Mouse (Mus musculus): ENCODE data around the gene Mc3r.

Mc3r gene

DNA sequence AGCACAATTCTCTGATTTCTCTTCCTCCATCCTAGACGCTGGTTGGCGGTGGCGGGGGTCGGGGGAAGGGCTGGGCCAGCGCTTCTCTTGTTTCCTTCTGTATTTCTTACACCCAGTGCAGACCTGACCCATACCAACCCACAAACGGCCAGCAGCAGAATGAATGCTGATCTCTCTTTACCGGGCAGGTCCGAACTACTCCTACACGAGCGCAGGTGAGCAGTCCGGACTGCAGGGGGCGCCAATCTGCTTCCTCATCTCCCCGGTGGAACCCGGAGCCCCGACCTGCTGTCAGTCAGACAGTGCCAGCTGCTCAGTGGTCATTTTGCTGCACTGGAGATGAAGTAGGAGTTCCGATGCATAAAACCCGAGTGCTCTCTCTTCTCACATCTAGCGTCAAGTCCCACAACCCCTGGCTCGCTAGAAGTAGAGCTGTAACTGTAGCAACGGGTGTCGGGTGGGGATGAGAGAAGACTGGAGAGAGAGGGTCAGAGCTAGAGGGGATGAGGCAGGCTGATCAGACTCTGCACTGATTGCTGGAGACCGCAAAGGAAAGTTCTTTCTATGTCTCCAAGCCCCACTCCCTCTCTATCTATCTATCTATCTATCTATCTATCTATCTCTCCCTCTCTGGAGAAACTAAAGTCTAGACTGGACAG lies at the start of gene Mc3r:
Gene Mc3r (plus strand): TSS at position 387 of the 659 bp plus-strand sequence.
- DNase-seq: peak; percentile 8

DNA sequence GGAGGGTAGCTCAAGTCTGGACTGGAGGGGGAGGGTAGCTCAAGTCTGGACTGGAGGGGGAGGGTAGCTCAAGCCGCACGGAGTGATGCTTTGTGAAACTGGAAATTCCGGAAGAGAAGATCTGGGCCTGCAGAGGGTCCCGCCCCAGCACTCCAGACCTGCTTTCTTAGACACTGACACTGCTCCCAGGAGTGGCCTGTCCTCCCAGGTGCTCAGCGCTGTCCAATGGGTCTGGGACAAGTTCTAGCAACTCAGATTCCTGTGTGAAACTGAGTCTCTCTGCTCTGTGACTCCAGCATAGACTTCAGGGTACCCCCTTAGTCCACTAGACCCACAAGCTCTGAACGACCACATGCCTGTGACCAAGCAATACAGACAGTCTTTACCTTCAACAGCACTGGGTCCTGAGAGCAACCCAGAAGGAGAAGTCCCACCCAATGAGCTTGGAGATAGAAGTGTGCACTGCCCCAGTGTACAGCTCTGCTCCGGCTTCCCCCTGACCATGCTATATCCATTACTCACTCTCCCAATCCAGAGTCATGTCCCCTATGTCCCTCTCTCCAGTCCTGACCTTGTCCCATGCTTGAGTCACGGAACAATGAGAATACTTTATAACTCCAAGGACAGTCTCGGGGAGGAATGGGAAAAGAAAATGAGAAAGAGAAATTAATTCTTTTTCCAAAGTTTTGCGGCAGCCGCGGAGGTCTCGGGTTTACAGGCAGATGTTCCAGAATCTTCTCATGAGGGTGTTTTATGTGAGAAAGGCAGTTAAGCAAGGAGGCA lies 46.1 kb upstream of the Mc3r start:
- DNase-seq: no peak

DNA sequence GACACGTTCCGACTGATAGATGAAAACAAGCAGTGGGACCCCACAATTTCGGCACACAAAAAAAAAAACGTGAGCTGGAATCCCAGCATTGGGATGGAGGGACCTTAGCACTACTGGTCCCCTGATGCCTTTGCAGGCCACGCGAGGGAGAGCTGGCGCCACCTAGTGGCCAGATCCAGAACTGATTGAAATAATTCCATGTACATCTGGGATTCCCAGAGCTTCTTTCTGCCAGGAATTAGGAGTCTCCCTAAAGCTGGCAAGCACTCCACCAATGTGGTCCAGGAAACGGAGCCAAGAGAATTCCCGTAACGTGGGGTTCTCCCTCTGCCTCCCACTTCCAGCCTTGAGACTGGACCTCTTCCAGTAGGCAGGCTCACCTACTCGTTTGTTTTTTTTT lies 41.3 kb upstream of the Mc3r start:
- DNase-seq: peak; percentile 36

DNA sequence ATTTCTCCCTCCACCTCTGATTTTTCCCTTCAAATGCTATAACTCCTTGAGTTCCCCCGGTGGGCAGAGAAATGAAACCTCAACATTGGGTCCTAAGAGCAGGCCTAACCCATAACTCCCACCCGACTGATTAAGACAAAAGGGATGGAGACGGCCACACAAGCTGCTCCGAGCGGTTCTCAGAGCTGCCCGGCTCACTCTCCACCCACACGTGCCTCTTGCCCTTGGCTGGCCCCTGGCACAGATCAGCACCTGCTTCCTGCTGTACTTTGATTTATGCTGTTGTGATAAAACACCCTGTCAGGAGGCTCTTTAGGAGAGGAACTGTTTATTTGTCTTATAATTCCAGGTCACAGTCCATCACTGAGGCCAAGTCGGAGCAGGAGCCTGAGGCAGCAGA lies 34.8 kb upstream of the Mc3r start:
- DNase-seq: no peak

DNA sequence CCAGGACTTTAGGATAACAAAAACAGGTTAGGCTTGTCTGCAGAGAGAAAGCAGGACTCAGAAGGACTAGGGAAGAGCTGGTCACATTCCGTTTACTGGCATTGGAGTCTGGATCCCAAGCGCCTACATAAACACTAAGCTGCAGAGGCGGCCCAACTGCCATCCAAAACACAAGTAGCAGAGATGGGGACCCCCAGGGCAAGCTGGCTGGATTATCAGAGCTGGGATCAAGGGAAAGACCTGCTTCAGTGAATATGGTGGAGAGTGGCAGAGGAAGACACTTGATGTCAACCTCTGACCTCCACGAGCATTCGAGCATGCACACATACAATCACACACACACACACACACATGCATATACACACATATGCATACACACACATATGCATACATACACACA lies 34.0 kb upstream of the Mc3r start:
- DNase-seq: no peak

DNA sequence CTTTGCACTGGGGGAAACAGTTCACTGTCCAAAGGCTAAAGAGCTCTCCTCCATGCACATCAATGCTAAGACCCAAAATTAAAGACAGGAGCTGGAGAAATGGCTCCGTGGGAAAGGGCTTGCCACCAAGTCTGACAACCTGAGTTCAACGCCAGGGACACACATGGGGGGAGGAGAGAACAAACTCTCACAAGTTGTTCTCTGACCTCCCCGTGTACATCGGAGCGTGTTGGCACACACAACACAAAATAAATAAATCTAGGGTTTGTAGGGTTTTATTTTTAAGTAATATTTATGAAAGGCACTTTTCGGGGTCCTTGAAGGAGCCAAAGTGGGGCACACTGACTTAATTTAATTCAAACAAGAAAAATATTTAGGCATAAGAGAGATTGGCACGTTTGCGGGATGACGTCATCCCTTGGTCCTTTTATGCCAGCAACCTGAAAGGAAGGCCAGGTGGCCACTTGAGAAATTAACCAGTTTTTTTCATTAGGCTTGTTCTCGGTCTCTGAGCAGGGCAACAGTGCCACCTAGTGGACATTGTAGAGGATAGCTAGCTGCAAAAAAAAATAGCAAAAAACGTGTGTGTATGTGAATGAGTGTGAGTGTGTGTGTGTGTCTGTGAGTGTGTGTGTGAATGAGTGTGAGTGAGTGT lies 32.7 kb upstream of the Mc3r start:
- no peak for DNase-seq

DNA sequence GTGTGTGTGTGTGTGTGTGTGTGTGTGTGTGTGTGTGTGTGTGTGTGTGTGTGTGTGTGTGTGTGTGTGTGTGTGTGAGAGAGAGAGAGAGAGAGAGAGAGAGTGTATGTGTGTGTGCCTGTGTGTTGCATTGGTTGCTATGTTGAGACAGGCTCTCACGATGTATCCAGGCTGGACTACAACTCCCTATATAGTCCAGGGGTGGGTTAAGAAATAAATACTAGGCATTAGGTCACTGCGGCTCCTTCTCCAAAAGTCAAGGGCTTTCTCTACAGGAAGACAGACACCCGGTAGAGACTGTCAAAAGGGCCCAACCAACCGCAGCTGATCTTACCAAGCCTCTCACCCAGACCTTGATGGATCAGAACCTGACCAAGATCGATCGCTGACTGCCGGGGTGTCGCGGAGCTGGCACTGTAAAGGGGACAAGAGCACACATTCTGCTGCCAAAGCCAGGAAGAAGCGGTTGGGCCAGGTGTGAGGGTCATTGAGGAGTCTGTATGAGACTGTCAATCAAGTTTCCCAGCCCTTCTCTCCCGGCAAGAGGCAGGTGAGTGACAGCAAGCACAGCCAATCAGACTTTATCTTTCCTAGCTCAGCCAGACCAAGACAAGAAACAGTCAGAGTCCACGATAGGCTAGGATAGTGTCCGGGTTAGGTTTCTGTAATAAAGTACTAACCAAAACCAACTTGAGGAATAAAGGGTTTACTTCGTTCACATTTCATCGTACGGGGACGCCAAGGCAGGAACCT lies 32.0 kb upstream of the Mc3r start:
- DNase-seq: no peak

DNA sequence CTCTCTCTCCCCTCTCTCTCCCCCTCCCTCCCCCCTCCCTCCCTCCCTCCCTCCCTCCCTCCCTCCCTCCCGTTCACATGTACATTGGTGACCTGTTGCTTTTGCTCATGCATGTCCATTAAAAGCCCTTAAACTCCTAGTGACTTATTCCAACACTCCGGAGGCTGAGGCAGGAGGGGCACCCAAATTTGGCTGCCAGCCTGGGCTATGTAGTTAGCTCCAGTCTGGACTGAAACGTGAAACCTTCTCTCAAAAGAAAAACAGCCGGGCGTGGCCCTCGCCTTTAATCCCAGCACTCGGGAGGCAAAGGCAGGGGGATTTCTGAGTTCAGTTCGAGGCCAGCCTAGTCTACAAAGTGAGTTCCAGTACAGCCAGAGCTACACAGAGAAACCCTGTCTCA lies 30.4 kb upstream of the Mc3r start:
- DNase-seq: no peak

DNA sequence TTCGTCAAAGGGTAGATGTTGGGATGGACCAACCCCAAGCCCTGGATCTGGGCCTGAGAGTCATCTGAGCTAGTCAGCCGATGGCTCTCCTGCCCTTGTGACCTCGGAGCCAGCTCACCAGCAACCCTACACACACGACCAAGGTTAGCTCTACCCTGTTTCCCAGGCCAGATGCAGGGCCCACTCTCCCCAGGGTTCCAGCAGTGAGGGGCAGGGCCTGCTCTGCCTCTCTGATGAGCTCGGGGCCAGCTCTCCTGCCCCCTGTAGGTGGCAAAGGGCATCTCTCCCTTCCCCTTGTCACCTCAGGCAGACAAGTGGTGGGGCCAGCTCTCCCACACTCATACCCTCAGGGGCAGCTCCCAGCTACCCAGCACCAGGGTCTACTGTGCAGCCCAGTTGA lies 29.1 kb upstream of the Mc3r start:
- no peak for DNase-seq

DNA sequence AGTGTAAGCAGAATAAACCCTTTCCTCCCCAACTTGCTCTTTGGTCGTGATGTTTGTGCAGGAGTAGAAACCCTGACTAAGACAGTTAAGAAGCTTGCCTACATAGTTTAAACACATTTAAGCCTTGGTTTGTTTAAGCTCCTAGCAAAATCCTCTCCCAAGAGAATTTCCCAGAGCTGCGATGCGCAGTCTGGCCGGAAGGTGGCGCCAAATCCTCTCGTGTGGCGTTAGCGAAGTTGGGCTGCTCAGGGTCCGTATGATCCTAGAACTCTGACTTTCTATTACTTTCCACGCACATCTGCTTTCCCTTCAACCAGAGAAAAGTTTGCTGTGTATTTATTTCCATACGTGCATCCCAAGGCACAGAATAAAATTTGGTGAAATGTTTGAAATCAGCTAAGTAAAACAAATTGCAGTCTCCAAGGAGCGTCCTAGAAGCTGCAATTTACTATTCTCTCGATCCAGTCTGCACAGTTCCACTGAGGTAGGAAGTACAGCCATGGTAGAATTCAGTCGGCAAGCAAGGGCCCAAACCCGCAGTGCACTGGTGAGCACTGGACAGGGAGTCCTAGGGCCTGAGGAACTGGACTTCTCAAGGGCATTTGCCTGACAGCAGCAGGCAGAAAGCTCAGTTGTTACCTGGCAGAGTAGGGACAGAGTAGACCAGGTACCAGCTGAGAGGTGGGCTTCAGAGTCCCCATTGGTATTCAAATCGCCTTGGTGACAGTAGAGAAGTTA lies 26.5 kb upstream of the Mc3r start:
- no peak for DNase-seq

DNA sequence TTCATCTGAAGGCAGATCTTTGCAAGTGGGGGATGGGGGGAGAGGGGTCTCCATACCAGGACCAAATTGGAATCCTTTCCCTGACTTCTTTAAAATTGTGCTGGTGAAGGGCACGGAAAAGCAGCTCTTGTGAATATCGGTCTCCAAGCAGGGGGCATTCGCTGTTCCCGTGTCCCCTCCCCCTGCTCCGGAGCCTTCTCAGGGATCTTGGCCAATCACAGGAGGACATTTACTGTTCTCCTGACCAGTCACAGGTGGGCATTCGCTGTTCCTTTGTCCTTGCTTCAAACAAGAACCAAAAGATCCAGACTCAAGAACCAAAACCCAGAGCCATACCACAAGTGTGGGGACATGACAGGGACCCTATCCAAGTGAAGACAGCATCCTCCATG lies 25.9 kb upstream of the Mc3r start:
- no peak for DNase-seq

DNA sequence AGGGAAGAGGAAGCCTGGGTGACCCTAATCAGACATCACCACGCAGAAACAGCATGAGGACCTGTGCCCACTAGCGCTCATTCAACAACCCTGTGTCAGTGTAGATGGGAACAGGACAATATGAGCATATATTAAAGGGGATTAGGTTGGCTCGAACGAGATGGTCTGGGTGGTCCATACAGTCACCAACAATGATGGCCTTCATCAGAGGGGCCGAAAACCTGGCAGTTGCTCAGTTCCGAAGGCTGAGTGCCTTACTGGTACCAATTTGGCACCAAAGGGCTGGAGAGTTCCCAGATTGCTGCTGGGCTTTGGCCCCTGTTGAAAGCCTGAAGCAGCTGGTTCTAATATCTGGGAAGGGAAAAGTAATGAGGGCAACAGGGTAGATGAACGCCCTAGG lies 25.4 kb upstream of the Mc3r start:
- no peak for DNase-seq

DNA sequence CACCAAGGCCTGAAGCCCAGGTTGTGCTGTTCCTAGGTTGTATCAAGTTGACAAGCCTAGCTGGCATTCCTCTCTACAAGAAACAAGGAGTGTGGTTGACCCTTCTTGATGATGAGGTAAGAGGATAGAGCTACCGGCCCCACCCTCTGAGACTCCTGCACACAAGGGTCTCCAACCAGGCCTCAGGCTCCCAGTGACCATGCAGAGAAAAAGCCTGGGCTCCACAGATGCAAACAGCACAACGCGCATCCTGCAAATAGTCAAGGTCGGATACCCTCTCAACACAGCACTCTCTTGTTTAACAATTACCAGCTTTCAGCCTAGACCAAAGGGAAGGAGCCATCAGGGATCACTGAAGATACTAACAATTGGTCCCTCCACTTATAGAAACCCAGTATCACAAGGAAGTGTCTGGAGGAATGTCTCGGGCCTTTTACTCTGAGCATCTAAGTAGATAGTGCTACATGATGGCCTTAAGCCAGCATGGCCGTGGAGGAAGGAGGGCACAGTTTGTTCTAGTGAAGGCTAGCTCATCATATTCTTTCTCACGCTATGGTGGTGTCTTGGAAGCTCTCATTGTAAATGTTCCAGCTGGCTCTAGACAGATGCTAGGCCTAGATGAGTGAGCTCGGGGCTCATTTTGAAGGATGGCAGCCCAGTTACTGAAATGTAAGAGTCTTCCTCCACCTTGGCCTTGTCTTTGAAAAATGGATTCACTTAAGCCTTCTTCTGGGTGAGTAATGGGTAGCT lies 24.7 kb upstream of the Mc3r start:
- DNase-seq: no peak

DNA sequence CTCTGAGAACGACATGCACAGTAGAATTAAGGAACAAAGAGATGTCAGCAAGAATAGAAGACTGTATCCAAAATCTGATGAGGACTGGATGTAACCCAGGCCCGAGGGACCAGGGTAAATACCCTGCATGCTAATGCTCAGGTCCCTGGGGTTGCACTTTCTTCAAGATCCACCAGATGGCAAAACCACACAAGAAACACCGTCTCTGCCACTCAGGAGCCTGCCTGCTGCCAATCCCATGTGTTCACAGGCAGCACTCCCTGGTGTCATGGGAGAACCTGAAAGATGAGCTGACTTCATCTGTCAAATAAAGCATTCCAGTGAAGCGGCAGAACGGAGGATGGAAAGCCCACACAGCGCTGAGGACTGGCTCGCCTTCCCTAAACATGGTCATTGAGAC lies 21.3 kb upstream of the Mc3r start:
- no peak for DNase-seq

DNA sequence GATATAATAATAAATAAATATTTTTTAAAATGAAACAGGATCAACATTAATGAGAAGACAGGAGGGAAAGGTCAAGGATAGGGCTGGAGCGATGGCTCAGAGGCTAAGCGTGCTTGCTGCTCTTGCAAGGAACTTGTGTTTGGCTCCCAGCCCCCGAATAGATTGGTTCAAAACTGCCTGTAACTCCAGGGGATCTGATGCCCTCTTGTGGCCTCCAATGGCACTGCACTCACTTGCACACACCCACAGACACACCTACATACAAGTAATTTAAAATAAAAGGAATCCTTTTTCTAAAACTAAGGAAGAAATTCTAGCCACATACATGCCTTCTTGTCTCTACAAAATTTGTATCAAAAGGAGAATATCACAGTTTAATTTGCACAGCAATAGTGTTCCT lies 20.5 kb upstream of the Mc3r start:
- no peak for DNase-seq

DNA sequence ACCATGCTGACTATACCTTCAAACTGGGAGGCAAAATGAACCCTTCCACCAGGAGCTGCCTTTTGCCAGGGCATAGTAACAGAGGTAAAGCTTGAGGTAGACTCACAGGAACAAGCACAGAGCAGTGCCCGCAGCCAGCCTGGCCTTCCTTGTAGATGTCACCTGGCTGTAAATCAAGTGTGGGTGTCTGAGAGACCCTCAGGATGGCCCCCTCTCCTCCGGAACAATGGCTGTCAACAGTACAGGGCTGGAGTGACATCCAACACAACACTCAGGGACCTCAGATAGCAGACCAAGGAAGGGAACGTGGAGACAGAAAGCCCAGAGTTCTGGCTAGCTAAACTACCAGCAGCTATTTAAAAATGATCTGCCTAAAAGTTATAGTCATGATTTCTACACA lies 19.1 kb upstream of the Mc3r start:
- no peak for DNase-seq

DNA sequence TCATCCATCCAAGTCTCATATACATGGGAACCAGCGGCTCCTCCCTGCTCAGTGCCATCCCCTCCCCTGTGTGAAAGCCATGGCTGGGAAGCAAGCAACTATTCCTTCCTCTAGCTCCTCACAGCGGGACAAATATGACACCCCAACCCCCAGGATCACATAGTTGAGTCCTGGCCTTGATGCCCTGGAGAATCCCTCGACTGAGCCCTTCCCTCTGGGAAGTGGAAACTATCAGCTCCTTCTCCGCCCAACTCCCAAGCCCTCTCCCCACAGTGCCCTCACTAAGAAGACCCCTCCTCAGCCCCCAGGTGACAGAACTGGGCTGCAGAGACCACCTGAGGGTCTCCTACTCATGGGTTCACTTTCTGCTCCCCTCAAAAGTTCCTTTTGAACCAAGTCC lies 18.2 kb upstream of the Mc3r start:
- DNase-seq: no peak

DNA sequence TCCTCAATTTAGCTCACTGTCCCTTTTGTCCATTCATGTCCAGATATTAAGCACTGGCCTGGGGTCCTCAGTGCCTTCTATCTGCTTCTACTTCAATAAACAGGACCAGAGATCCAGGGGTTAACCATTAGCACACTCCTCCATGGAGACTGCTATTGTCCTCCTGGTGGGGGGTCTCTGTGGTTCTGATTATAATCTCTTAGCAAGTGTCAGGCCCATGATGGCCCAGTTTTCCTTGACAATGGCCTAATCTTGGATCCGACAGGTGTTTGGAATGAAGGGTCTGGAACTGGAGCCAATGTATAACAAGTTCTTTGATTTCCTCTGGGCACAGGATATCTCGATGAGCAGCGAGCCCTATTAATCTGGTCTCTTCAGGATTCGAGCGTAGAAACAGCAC lies 10.1 kb upstream of the Mc3r start:
- DNase-seq: no peak

DNA sequence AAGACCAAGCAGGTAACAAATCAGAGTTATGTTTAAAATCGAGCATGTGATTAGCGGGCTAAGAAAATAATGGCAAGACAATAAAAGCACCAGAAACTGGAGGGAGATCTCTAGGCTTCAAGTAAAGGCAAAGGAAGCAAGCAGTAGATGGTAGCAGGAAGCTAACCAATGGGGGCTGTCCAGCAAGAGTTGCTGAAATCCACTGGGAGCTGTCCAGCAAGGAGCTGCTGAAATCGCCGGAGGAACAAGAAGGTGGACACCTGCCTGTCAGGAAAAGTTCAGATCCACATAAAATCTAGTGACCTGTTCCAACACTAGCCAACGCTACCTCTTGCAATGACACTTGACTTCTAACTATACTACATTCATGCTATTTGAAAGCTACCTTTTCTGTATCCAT lies 7.3 kb upstream of the Mc3r start:
- DNase-seq: peak; percentile 15

DNA sequence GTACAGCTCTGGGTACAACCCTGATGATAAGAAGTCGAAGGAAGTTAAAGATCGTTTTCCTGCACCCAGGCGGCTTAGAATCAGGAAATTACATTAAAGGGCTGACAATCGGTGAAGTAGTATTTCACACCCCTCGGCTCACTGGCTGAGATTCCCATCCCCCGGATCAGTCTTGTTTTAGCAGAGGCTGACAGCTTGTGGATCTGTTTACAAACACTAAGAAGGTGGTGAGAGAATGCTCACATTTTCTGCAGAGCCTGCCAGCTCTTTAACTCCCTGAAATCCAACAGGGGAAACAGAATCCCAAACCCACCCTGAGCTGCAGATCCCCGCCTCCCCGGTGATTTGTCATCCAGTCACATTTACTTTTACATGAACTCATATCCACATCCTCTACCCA lies 2.8 kb upstream of the Mc3r start:
- DNase-seq: no peak

DNA sequence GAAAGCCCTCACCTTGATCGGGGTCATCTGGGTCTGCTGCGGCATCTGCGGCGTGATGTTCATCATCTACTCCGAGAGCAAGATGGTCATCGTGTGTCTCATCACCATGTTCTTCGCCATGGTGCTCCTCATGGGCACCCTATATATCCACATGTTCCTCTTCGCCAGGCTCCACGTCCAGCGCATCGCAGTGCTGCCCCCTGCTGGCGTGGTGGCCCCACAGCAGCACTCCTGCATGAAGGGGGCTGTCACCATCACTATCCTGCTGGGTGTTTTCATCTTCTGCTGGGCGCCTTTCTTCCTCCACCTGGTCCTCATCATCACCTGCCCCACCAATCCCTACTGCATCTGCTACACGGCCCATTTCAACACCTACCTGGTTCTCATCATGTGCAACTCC lies 1.0 kb downstream of the Mc3r start:
- DNase-seq: no peak

DNA sequence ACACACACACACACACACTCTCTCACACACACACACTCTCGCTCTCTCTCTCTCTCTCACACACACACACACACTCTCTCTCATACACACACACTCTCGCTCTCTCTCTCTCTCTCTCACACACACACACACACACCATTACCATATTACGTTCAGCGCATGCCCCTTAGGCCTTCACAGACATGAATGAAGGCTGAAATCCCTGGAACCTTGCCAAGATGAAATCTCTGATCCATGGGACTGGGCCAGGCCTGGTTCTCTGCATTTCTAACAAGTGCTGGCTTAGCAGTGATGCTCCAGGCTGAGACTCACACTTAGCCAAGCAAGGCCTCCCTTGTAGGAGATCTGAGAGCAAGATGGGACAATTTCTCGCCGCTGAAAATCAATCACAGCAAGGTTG lies 8.1 kb downstream of the Mc3r start:
- no peak for DNase-seq

Measured in kidney, adult 11 months (tissue).